Mouse (Mus musculus) monocyte, adult 59 days (primary cell): ENCODE data around the gene Vmn1r49. TPM values are rescaled to one million over a fixed set of nuclear protein-coding genes. Genes with fewer than 3 reads are reported as not detected.

ENCODE experiments used
- total RNA-seq, 2 experiments: library from RNA; stranded (reverse); gene quantifications; one replicate each; pipeline ENCODE4 v1.2.4; 2023

The Vmn1r49 gene
- not detected for total RNA-seq

DNA sequence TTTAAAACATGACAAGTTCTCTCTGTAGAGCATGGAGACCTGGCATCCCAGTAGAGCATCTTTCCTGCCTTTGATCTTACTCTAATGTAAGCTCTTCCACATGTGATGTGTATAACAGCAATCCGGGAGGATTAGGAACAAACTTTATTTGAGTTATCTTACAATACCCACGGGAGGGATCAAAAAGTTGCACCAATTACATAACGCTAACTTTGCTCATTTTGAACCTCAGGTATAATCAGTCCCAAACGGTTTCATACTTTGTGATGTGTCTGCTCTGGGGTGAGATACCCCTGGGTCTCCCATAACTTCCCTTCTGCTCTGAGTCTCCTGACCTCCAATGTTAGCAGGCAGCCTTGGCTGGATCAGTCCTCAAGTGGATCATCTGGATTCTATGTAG is at the start of gene Vmn1r49:
Vmn1r49 (minus strand) TSS at position 101 of the 400 bp plus-strand sequence.

DNA sequence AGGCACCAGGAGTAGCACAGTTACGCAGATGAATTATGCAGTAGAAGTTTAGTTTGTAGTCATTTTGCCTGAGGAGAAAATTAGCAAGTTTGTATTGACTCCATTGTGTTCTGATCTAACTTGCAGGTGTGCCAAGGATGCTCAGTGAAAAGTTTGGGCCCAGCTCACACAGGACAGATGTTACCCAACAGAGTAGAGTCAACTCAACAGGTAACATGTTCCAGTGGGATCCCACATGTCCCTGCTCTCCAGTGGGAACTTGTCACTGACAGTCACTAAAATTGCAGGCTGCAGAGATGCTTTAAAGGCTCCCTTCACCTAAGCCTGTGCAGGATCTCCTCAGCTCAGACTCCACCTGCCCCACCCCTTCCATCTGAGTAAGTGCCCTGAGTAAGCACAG is 44.0 kb upstream of the Vmn1r49 start, which contains the start of gene Vmn1r51:
Vmn1r51 (plus strand) TSS at position 301 of the 400 bp plus-strand sequence.

DNA sequence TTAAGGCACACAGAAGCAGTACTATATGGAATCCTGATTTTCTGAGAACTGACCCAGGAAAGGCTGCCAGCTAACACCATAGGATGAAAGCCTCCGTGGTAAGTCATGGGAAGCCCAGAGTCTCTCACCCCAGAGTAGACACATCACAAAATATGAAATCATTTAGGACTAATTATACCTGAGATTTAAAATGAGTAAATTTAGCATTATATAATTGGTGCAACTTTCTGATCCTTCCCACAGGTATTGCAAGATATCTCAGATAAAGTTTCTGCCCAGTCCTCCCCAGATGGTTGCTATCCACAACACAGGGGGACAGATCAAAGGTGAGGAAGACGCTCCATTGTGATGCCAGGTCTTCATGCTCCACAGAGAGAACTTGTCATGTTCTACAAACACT is 22.8 kb upstream of the Vmn1r49 start, which contains the start of gene Vmn1r50:
Vmn1r50 (plus strand) TSS at position 301 of the 400 bp plus-strand sequence.

DNA sequence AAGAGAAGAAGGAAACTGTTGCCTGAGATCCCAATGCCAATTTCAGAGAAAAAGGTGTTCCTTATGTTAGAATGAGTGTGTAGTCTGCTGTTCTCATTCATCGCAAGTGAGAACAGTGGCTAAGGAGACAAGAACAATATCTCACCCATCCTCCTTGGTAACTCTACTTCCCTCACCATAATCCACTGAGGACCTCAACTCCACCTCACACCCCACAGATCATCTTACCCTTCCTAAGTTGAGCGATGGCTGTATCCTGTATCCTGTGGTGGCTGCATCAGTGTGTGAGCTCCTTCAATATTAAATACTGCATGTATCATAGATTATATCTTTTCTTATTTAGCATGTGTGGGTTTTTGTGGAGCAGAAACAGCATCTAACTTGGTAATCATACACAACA is 41.6 kb downstream of the Vmn1r49 start, which contains the start of gene Vmn1r48:
Vmn1r48 (minus strand) TSS at position 101 of the 400 bp plus-strand sequence.

Other genes with a start within 250 kb of the Vmn1r49 start
- not detected for gene Vmn1r42, start 202.1 kb downstream of the Vmn1r49 start, total RNA-seq
- gene Vmn1r43, start 202.1 kb downstream of the Vmn1r49 start, total RNA-seq: not detected
- gene Vmn1r44, start 194.8 kb downstream of the Vmn1r49 start, total RNA-seq: not detected
- not detected for gene Vmn1r45, start 137.9 kb downstream of the Vmn1r49 start, total RNA-seq
- not detected for gene Vmn1r46, start 109.2 kb downstream of the Vmn1r49 start, total RNA-seq
- gene Vmn1r47, start 62.4 kb downstream of the Vmn1r49 start, total RNA-seq: not detected
- not detected for gene Vmn1r48, start 41.7 kb downstream of the Vmn1r49 start, total RNA-seq
- not detected for gene Vmn1r50, start 22.9 kb upstream of the Vmn1r49 start, total RNA-seq
- gene Vmn1r51, start 44.1 kb upstream of the Vmn1r49 start, total RNA-seq: not detected
- not detected for gene Vmn1r52, start 96.3 kb upstream of the Vmn1r49 start, total RNA-seq
- not detected for gene V1ra8, start 124.3 kb upstream of the Vmn1r49 start, total RNA-seq
- not detected for gene Vmn1r53, start 145.9 kb upstream of the Vmn1r49 start, total RNA-seq
- not detected for gene Vmn1r54, start 167.8 kb upstream of the Vmn1r49 start, total RNA-seq
- not detected for gene BC048671, start 222.7 kb upstream of the Vmn1r49 start, total RNA-seq
- 1 to 10 TPM; 2.8 to 3.8 TPM for gene Chst13, start 246.7 kb upstream of the Vmn1r49 start, total RNA-seq